Mouse (Mus musculus): ENCODE measurements around the gene Med25. TPM values are rescaled to one million over a fixed set of nuclear protein-coding genes. Genes with fewer than 3 reads are reported as not detected.
A peak's percentile ranks its signal among the peaks of the same experiment; 100 is the strongest.

The Med25 gene
- polyA plus RNA-seq, 2 experiments, result 69.1 to 142 TPM

GRCm38 (mm10) chr7:44914396-44914795 lies 21.9 kb upstream of the Med25 start:
- peaks cover 67% of the 10 kb centered on the region for H3K36me3 ChIP-seq (ENCODE audit: control insufficient read depth, insufficient read depth, low read length)
- H3K9me3 ChIP-seq (ENCODE audit: control insufficient read depth, low read length), result no peaks in the 10 kb centered on the region
- H3K27ac ChIP-seq (replicated peaks; ENCODE audit: low read depth, low read length), result no peak overlapping the region
- no peak for DNase-seq (ENCODE audit: low spot score)
- no peak for ATAC-seq (ENCODE audit: low FRiP score, low read depth)
- H3K9ac ChIP-seq (ENCODE audit: low read depth, low read length, severe bottlenecking), result no peak overlapping the region
- no peak for TF ChIP-seq POLR2A (IDR thresholded peaks at IDR 0.05; ENCODE audit: borderline replicate concordance, extremely low read depth, insufficient read depth, insufficient read length)
- no peak overlapping the region for H3K4me3 ChIP-seq (replicated peaks; ENCODE audit: low read length)
- WGBS, result 91% methylated on average over 2 of the region's 2 CpGs
- H3K4me2 ChIP-seq (replicated peaks; ENCODE audit: low read depth, low read length, severe bottlenecking), result no peak overlapping the region
- H3K27me3 ChIP-seq (ENCODE audit: control insufficient read depth, insufficient read depth, low read length), result no peaks in the 10 kb centered on the region
- no peaks in the 10 kb centered on the region for H3K4me1 ChIP-seq (ENCODE audit: control insufficient read depth, insufficient read depth, low read length)

GRCm38 (mm10) chr7:44908706-44909476 lies 16.4 kb upstream of the Med25 start:
- Histone ChIP-seq H3K9ac (ENCODE audit: low read depth, low read length, severe bottlenecking) (no peak overlapping the region), H3K4me1 (ENCODE audit: control insufficient read depth, insufficient read depth, low read length) (no peaks in the 10 kb centered on the region), H3K27me3 (ENCODE audit: control insufficient read depth, insufficient read depth, low read length) (no peaks in the 10 kb centered on the region), H3K27ac (replicated peaks; ENCODE audit: low read depth, low read length) (no peak overlapping the region), H3K9me3 (ENCODE audit: control insufficient read depth, low read length) (no peaks in the 10 kb centered on the region), H3K4me2 (replicated peaks; ENCODE audit: low read depth, low read length, severe bottlenecking) (no peak overlapping the region), H3K36me3 (ENCODE audit: control insufficient read depth, insufficient read depth, low read length) (peaks cover 99% of the 10 kb centered on the region), H3K4me3 (replicated peaks; ENCODE audit: low read length) (no peak overlapping the region)
- WGBS, result 90% methylated on average over 15 of the region's 15 CpGs
- ATAC-seq (ENCODE audit: low FRiP score, low read depth), result no peak
- no peak for DNase-seq (ENCODE audit: low spot score)
- no peak for TF ChIP-seq POLR2A (IDR thresholded peaks at IDR 0.05; ENCODE audit: borderline replicate concordance, extremely low read depth, insufficient read depth, insufficient read length)

DNA sequence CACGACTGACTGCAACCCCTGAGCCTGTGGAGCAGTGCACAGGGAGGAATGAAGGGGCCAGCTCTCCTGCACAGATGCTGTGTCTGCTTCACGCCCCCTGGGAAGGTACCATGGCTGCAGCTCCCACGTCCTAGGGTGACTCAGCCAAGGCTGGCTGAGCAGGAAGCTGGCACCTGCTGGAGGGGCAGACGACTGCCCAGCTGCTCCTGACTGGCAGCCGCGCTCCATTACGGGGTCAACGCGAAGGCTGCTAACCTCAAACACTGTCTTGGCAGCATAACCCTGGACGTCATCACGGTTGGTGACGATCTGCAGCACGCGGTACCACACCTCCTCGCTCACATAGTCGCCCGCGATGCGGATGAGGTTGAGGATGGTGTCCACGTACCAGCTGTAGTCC lies 12.9 kb upstream of the Med25 start:
- ATAC-seq (ENCODE audit: low FRiP score, low read depth) (no peak), DNase-seq (ENCODE audit: low spot score) (no peak)
- no peak overlapping the region for H3K4me3 ChIP-seq (replicated peaks; ENCODE audit: low read length)

DNA sequence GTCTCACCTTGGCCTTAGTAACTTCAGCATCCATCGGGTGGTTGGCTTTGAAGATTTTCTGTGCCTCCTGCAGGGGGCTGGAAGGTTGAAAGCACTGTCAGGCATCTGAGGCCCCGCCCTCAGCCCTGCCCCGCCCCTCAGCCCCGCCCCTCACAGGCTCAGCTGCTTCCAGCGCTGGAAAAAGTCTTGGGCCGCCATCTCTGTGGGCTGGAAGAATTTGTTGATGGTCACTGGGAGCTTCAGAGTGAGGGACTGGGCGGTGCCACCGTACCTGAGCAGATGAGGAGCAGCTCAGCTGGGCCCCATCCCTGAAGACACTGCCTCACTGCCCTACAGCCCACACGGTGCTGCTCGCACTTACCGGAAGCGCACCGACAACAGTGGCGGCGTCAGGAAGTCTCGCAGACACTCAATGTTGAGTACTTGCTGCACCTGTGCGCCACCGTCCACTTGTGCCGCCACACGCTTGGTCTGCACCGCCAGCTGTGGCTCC lies 8.8 kb upstream of the Med25 start:
- Histone ChIP-seq H3K4me1 (ENCODE audit: control insufficient read depth, insufficient read depth, low read length) (peaks cover 14% of the 10 kb centered on the region), H3K9ac (ENCODE audit: low read depth, low read length, severe bottlenecking) (peak overlapping the region; percentile 41; the same call in 1 of the 2 replicates), H3K4me3 (replicated peaks; ENCODE audit: low read length) (peak overlapping the region; percentile 21), H3K27me3 (ENCODE audit: control insufficient read depth, insufficient read depth, low read length) (no peaks in the 10 kb centered on the region), H3K36me3 (ENCODE audit: control insufficient read depth, insufficient read depth, low read length) (peaks cover 75% of the 10 kb centered on the region), H3K4me2 (replicated peaks; ENCODE audit: low read depth, low read length, severe bottlenecking) (peak overlapping the region; percentile 49), H3K27ac (replicated peaks; ENCODE audit: low read depth, low read length) (0 out of 2 replicates have a peak overlapping the region, but pooled peaks have one; percentile 33), H3K9me3 (ENCODE audit: control insufficient read depth, low read length) (no peaks in the 10 kb centered on the region)
- peak; percentile 75 for DNase-seq (ENCODE audit: low spot score)
- no peak for TF ChIP-seq POLR2A (IDR thresholded peaks at IDR 0.05; ENCODE audit: borderline replicate concordance, extremely low read depth, insufficient read depth, insufficient read length)
- peak; percentile 54; the same call in 1 of the 2 replicates for ATAC-seq (ENCODE audit: low FRiP score, low read depth)
- WGBS, result 11% methylated on average over 20 of the region's 21 CpGs

More for the DNA sequence above, 12.9 kb upstream of the Med25 start:
- no peak overlapping the region for H3K4me2 ChIP-seq (replicated peaks; ENCODE audit: low read depth, low read length, severe bottlenecking)
- H3K9ac ChIP-seq (ENCODE audit: low read depth, low read length, severe bottlenecking), result no peak overlapping the region
- no peaks in the 10 kb centered on the region for H3K27me3 ChIP-seq (ENCODE audit: control insufficient read depth, insufficient read depth, low read length)
- H3K4me1 ChIP-seq (ENCODE audit: control insufficient read depth, insufficient read depth, low read length), result peaks cover 5% of the 10 kb centered on the region
- TF ChIP-seq POLR2A (IDR thresholded peaks at IDR 0.05; ENCODE audit: borderline replicate concordance, extremely low read depth, insufficient read depth, insufficient read length), result no peak
- H3K9me3 ChIP-seq (ENCODE audit: control insufficient read depth, low read length), result no peaks in the 10 kb centered on the region
- 91% methylated on average over 20 of the region's 20 CpGs for WGBS
- H3K27ac ChIP-seq (replicated peaks; ENCODE audit: low read depth, low read length), result no peak overlapping the region
- H3K36me3 ChIP-seq (ENCODE audit: control insufficient read depth, insufficient read depth, low read length), result peaks cover 97% of the 10 kb centered on the region

DNA sequence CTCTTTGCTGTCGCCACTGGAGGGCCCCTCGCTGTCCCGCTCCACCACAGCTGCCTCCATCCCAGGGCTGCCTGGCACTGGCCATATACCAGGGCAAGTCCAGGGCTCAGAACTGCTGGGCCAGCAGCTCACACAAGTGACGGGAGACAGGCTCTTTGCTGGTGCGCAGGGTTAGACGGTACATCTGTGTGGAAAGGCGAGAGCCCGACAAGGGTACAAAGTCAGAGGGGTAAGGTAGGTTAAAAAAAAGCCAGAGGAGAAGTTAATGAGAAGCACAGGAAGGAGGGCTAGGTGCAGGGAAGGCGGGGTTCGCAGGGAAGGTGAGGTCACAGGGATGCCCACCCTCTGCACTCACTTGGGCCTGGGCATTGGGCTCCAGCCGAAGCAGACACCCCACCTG lies 8.1 kb upstream of the Med25 start:
- peaks cover 69% of the 10 kb centered on the region for H3K36me3 ChIP-seq (ENCODE audit: control insufficient read depth, insufficient read depth, low read length)

More for the DNA sequence above, 8.1 kb upstream of the Med25 start:
- WGBS, result 85% methylated on average over 11 of the region's 11 CpGs
- Histone ChIP-seq H3K9me3 (ENCODE audit: control insufficient read depth, low read length) (no peaks in the 10 kb centered on the region), H3K4me3 (replicated peaks; ENCODE audit: low read length) (no peak overlapping the region), H3K27ac (replicated peaks; ENCODE audit: low read depth, low read length) (no peak overlapping the region), H3K4me1 (ENCODE audit: control insufficient read depth, insufficient read depth, low read length) (peaks cover 14% of the 10 kb centered on the region), H3K9ac (ENCODE audit: low read depth, low read length, severe bottlenecking) (no peak overlapping the region), H3K4me2 (replicated peaks; ENCODE audit: low read depth, low read length, severe bottlenecking) (no peak overlapping the region), H3K27me3 (ENCODE audit: control insufficient read depth, insufficient read depth, low read length) (no peaks in the 10 kb centered on the region)
- TF ChIP-seq POLR2A (IDR thresholded peaks at IDR 0.05; ENCODE audit: borderline replicate concordance, extremely low read depth, insufficient read depth, insufficient read length), result no peak
- no peak for DNase-seq (ENCODE audit: low spot score)
- no peak for ATAC-seq (ENCODE audit: low FRiP score, low read depth)
